Mouse (Mus musculus): ENCODE results near the gene Boc.

The Boc gene

DNA sequence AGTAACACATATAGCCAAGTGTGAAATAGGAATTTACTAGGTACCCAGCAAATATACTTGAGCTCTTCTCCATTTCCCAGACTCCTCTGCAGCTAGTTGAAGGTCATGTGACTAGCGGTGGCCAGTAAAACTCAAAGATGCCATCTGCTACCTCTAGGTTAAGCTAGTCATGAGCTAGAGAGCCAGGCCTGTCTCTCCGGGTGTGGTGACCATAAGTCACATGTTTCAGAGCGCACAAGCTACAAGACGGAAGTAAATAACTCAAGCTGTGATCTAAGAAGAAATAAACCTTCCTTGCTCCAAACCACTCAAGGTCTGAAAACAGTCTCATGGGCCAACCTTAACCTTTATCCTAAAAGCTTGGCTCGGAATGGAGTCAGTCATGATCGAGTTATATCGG lies 29.7 kb downstream of the Boc start:
- in situ Hi-C loops (cut with MboI, MseI): no loop called here

DNA sequence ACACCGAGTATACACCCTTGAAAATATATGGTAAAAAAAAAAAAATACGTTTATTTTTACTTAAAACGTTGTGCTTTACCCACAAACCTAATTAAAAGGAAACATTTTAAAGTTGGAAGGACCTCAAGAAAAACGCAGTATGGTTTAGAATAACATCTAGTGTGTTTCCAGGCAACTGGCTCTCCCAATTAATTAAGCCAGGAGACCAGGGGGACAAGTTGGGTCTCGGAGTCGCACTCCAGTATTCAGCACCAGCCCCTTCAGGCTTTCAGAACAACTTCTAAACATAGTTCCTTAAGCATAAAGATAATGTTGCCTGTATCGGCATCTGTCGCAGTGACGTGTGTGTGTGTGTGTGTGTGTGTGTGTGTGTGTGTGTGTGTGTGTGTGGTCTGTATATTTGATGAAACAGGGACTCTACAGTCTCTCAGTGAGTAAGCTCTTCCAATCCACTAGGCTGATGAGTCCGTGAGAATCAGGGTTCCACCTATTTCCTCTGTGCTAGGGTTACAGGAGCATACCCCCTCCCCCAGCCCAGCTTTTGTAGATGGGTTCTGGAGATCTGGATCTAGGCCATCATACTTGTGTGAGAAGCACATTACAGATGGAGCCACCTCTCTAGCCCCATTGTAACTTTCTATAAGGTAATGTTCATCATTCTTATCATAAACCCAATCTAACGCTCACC lies 31.3 kb downstream of the Boc start:
- in situ Hi-C loops (cut with MboI, MseI): no loop called here

DNA sequence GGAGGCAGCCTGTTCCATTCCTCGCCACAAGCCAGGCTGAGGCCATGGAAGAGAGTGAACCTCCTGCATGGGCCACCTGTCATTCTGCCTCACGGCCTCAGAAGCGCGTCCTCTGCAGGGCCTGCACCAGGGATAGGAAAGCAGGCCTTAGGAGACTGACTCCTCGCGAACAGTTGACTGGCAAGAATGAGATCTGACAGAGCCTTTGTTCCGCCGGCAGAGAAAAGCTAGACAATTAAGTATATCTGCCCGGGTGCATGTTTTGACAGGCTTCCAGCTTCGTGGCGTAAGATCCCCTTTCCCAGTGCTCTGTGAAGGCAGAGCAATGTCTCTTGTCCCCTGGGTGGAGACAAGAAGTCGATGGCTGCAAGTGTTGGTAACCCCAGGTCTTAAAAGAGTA lies 32.0 kb downstream of the Boc start:
- in situ Hi-C loops (cut with MboI, MseI): no loop called here

DNA sequence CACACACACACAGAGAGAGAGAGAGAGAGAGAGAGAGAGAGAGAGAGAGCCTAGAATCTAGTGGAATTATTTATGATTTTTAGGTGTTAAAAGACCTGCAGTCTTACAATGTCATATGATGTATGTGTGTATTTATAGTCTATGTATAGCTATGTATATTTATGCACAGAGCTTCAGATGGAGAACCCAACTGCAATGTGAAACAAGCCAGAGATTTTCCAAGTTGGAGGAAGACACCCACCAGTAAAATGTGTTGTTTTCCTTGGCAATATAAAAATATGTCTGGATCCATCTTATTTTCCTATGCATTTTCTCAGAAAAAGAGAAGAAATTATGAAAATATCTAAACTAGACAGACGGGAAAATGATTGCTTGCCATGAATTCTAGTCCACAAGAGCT lies 32.7 kb downstream of the Boc start:
- in situ Hi-C loops (cut with MboI, MseI): no loop called here

DNA sequence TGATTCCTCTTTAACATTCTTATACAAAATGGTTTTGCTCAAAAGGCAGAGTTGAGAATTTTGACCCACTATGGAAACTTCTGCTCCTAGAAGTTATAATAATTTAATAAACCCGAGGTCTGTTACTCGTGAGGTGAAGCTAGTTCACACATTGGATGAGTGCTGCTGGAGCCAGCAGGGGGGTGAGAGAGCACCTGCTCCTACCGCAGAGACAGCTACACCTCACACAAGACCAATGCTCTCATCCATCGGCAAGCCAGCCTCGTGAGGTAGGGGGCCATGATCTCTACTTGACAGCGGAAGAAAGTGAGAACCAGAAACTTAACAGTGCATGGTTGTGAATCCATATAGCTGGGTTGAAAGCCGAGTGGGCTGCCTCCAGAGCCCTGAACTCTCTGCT lies 35.1 kb downstream of the Boc start:
- in situ Hi-C loops (cut with MboI, MseI): no loop called here

DNA sequence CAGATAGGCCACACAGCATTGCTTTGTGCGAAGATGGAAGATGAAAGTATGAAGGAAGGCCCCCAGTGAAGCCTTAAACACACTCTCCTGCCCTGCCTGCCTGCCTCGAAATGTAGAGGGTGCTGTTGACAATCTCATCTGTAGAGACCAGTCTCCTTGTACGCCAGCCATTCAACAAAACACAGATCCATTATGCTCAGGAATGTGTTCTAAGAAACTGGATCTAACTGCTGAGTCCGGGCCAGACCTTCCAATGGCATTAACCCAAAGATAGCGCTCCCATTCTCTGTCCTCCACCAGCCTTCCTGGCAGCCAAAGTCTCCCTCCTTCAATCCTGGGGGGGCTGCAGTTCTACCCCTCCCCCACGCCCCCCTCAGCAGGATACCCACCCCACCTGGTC lies 42.2 kb downstream of the Boc start:
- in situ Hi-C loops (cut with MboI, MseI): no loop called here

DNA sequence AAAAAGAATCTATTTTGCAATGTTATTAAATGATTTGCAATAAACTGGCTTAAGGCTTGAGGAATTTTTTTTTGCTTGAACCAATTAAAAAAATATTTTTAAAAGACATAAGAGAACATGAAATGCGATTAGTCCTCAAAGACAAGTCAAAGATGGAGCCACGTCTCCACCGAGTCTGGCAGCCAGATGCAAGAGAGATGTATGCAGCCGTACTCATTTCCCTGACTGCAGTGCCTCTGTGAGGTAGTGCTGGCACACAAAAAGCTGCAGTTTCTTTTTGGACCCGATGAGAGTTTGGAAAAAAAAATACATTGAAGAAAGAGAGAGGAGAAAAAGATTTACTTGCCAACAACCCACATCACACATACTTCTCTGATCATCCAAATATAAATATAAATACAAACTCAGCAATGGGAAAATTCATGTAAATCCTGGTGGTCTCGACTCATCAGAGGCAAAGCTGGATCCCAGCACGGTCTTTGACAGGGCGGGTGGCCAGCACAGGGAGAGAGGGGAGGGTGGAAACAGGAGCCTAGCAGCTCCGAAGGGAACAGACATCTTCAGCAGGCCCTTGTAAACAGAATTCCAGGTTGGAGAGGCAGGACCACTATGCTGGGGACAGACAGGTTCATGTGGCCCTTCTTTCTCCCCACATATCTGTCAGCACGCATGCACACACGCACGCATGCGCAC lies 48.0 kb downstream of the Boc start:
- in situ Hi-C loops (cut with MboI, MseI): no loop called here

DNA sequence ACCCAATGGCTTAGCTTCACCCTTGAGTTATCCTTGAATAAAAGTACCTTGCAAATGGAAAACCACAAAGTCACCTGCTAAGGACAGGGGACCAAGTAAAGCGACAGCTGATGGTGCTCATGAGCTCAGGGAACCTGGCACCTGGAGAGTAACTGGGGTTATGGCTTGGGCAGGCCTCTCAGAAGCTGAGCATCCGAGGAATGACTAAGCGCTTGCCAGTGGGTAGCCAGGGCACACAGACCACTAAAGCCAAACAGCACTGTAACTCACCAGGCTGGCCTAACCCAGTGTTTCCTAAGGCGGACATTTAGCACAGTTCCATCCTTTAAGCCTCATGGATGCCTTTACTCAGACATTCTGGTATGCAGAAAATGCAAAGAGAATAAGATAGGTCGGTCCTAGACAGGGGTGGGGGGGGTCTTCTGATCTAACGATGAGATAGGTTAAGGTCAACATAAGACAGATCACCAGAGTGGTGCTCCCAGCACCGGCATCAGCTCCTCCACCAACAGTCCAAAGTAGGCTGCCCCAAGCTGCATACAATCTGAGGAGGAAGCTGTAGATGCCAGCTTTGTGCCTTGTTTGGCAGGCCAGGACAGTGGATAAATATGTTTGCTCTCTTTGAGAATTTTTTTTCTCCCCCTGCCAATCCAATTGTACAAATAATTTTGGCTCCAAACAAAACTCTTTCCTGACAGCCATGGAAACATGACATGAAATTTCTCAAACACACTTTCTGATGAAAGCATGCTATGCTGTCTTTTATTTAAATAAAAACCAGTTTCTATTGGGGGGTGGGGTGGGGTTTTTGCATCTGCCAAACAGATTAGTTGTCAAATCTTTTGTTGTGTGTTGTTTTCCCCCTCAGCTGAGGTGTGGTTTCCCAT lies 49.0 kb downstream of the Boc start:
- in situ Hi-C loops (cut with MboI, MseI): no loop called here

DNA sequence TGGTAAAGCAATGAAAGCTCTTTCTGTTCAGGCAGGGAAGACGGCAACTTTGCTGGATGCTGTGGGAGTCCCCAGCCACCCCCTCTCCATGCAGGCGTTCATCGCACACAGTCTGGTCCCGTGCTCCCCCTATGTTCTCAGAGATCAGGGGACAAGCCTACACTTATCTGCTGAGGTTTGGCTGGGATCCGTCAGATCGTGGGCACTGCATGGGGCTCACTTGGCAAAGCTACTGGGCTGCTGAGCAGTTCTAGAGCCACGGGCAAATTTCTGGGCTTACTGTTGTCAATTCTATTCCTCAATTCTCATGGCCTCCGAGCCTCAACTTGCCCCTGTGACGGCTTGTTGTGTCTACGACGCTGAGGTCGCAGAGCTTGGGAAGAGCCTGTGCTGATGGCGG lies 49.9 kb downstream of the Boc start:
- in situ Hi-C loops (cut with MboI, MseI): no loop called here

DNA sequence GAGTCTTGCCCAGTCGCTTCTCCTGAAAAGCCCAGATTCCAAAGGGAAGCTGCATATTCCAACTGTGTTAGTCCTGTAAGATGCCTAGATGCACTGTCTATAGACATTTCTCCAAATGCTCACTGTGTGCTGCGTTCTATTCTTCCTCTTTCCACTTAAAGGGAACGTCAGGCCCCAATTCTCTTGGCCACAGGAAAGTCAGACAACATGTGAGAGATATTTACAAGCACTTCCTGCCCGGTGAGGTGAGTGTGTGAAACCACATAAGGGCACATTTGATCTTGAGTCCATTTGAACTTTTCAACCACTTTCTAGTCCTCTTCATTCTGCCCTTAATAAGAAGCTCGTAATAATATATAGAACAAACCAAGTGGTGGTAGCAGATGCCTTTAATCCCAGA lies 50.7 kb downstream of the Boc start:
- in situ Hi-C loops (cut with MboI, MseI): no loop called here

DNA sequence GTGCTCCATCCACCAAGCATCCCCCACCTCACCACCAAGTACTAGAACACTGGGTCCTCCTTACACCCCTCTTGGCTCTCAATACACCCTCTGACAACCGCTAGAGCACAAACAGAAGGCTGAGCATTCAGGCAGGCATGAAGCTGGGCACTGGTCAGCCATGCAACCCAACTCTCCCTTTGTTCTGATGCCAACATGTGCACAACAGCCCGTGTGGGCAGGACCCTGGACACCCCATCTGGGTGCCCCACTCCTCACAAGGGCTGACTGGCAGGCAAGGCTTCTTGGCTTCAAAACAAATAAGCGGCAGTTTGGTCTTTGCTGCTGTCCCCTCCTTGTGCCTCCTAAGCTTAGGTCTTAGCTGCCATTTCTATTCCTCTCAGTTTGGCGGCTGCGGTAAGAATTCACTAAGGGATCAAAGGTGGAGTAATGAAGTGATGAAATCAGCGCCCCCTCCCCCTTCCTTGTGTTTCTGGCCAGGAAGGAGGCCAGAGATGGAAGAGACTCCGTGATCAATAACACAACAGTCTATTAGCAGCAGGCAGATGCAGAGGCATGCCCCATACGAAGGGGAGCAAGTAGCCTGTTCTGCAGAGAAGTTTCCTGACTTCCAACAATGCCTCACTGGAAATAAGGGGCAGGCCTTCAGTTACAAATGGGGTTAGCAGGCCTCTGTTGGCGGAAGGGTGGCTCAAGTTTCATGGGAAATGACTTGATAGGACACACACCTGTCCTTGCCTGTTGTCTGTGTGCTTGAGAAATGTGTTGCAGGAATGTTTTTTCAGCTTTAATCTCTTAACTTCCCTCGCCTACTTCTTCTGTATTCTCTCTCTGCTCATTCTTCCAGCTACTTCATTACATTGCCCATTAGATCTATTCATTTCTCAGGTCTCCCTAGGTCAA lies 51.4 kb downstream of the Boc start:
- in situ Hi-C loops (cut with MboI, MseI): no loop called here

DNA sequence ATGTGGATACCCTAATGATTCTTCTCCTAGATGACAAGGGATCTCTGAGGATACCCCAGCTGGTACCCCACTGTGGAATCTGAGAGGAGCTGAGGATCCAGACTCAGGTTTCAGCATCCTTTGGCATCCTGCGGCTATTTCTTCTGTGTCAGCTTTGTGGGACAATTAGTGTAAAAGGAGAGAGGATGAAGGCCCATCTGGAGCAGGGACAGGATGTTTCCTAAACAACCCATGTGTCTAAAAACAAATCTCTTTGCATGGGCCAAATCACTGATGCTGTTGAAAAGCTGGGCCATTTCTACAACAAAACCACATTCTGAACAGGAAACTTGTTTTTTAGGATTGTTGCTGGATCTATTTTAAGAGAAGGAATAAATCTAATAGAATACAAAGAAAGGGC lies 53.5 kb downstream of the Boc start:
- in situ Hi-C loops (cut with MboI, MseI): no loop called here

DNA sequence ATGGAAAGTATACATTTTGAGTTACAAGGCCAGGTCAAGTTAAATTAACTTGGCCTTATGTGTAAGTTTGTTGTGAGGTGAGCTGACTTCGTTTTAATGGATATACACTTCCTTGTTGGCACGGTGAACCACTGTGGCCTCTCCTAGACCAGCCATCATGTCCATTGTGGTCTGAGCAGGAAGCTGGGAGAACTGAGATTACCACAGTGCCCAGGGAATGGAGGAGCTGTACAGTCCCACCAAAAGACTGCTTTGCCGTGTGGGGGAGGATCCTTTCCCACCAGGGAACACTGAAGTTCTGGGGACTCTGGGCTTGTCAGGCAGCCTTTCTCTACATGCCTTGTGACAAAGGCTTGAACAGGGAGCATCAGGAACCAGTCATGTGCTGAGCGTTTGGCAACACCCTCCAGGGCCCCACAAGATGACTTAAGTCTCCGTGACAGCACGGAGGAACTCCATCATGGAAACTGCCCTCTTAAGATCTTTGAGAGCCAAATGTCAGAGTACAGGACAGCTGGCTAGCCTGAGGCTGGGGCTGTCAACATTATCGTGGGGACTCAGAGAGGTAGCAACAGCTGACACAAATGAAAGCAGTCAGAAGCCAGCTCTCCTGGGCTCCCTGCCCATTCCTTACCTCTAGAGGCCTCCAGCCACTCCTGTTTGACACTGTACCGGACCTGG lies 55.7 kb downstream of the Boc start:
- in situ Hi-C loops (cut with MboI, MseI): no loop called here

DNA sequence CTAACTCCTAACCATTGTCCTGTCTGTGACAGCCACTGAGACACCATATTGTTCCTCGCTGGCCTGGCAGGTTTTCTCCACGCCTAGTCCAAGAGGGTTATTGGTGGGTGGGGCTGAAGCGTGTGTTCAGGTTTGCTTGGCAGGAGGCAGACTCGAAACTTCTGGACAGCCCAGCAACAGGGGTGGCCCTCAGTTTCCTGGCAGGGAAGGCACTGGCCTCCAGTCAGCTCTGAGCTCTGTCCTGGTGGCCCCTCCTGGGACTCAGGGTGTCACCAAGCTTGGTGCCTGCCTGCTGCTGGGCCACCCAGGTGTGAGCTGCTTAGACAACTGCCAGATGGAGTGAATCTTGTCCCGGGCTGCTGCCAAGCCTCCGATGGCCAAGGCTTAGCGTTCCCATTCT lies 56.4 kb downstream of the Boc start:
- in situ Hi-C loops (cut with MboI, MseI): no loop called here

DNA sequence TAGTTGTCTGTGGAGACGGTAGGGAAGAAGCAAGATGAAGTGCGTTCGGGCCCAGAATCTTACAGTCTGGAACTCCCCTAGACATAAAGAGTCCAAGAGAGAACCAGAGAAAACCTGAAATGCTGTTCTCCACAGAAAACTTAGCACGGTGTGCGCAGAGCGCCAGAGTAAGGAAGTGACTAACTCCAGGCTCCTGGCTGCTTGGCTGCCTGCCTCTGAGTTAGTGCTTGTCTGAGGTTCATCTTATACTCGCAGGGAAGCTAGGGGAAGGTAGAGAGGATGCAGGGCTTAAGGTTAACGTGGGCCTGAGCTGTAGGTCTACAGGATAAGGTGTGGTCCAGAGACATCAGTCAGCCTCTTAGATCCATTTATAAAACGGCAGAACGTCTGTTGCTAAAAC lies 56.9 kb downstream of the Boc start:
- in situ Hi-C loops (cut with MboI, MseI): no loop called here

DNA sequence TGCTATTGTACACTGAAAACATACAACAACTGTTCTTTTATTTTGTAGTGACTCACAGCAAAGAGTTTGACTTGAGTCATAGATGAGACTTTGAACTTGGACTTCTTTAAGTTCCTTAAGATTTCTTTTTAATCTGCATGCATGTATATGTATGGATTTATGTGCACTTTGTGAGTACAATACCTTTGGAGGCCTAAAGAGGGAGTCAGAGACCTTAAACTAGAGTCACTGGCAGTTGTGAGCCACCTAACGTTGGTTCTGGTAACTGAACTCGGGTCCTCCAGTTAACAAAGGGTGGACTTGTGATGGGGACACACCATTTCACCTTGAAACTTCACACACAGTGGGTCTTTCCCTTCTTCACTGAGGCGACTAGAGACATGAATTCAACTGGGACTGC lies 60.2 kb downstream of the Boc start:
- in situ Hi-C loops (cut with MboI, MseI): no loop called here

DNA sequence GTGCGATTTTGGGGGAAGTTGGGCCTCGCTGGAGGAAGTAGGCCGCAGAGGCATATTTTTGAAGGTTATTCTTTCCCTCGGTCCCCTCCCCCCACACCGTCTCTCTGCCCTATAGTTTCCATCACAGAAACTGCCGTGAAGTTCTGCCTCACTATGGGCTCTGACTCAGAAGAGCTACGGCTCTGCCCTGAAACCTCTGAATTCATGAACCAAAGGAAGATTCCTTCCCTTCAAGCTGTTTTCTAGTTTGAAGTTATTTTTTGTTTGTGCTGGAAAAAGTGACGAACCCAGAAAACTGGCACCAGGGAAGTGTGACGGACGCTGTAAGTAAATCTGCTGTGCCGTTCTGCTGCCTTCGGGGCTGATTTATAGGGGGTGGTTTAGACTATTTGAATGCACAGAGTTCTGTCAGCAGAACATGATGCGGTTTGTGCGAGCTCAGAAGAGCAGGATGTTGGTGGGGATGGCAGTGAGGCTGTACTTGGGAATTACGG lies 61.7 kb downstream of the Boc start:
- in situ Hi-C loops (cut with MboI, MseI): no loop called here

DNA sequence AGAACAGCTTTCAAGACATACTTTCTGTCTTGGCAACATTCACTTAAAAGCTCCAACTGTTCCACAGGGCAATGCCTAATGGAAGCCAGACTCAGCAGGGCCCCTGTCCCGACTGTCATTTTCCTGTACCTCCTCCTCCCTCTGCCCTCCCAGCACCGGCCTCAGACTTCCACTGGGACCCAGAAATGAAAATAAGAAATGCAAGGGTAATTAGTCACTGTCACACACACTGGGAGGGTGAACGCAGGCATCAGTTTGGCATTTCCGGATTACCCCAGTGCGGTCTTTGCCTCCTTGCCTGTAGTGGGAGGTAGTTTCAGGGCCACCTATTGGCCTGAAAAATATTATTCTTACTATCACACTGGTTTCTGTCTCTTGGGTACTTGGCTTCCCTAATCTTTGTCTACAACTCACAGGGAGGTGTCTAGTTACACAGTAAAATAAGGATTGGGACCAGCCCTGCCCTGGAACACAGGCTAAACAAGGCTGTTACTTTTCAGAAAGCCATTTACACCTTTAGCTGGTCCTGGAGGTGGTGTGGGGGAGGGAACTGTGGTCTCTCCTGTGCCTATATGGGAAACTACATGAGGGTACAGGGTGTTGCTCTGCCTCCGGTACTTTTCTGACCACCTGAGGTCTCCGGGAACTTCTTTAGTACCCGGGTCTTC lies 64.1 kb downstream of the Boc start:
- in situ Hi-C loops (cut with MboI, MseI): no loop called here

DNA sequence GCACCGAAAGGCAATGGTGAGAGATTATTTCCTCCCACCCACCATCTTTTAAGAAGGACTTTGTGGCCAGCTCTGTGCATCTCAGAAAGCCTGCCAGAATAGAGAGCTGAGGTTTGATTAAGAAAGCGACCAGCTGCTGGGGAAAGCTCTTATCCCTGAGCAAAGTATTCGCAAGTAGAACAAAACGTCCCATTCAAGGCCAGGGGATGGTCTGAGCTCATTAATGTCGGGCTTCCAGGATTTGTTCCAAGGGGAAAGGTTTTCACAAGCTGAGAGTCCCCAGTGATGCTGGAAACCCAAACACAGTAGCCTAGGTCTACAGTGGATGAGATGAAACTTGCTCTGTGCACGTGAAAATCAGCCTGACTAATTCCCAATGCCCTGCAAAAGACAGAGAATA lies 64.8 kb downstream of the Boc start:
- in situ Hi-C loops (cut with MboI, MseI): no loop called here

DNA sequence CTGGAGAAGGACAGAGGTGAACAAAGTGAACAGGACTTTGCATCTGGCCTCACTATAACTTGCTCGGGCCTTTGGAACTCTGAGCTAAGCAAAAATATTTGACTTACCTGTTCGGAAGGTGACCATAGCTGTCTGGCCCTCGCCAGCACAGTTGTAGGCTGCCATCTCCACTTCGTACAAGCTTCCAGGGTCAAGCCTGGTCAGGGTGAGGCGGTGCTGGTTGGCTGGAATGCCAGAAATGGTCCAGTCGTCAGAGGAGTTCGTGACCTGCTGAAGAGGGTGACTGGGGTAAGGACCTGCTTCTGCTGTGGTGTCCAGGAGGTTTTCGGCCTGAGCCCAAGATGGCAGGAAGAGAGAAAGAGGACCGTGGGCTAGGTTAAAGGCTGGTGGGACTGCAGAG lies 66.0 kb downstream of the Boc start:
- in situ Hi-C loops (cut with MboI, MseI): no loop called here

Measured in T-helper 1 cell (primary cell).